Mouse (Mus musculus) heart, embryonic 12.5 days (tissue): ENCODE data around the gene Hcn2. TPM values are rescaled to one million over a fixed set of nuclear protein-coding genes. Genes with fewer than 3 reads are reported as not detected.

Source experiments
- ATAC-seq: fragments of 200-750 bp; cut with Nextera tagmentation; 2 replicates; pipeline ENCODE4 v1.8.0; 2017; ENCODE audit warnings: moderate TSS enrichment, moderate library complexity; ENCODE audit not compliant: insufficient number of reproducible peaks, low FRiP score
- H3K27ac ChIP-seq: fragments of 300-500 bp; sonication (generic); 2 replicates; pipeline ENCODE4 v1.5.1; 2016; ENCODE audit warnings: mild to moderate bottlenecking, moderate library complexity; ENCODE audit not compliant: poor library complexity, severe bottlenecking
- H3K27me3 ChIP-seq: fragments of 300-500 bp; sonication (generic); replicated peaks from 2 replicates; pipeline ENCODE4 v1.6.1; 2016; ENCODE audit warnings: mild to moderate bottlenecking, moderate library complexity
- H3K36me3 ChIP-seq: fragments of 300-500 bp; sonication (generic); 2 replicates; pipeline ENCODE4 v1.6.1; 2016; ENCODE audit warnings: mild to moderate bottlenecking, moderate library complexity
- H3K4me1 ChIP-seq: fragments of 300-500 bp; sonication (generic); replicated peaks from 2 replicates; pipeline ENCODE4 v1.6.1; 2016; ENCODE audit warnings: mild to moderate bottlenecking
- H3K4me2 ChIP-seq: fragments of 300-500 bp; sonication (generic); 2 replicates; pipeline ENCODE4 v1.6.1; 2016; ENCODE audit warnings: mild to moderate bottlenecking, moderate library complexity
- H3K4me3 ChIP-seq: fragments of 300-500 bp; sonication (generic); 2 replicates; pipeline ENCODE4 v1.5.1; 2016; ENCODE audit warnings: mild to moderate bottlenecking
- H3K9ac ChIP-seq: fragments of 300-500 bp; sonication (generic); 2 replicates; pipeline ENCODE4 v1.6.1; 2016; ENCODE audit warnings: mild to moderate bottlenecking, moderate library complexity
- H3K9me3 ChIP-seq: fragments of 300-500 bp; sonication (generic); replicated peaks from 2 replicates; pipeline ENCODE4 v1.6.1; 2016; ENCODE audit warnings: mild to moderate bottlenecking, moderate library complexity
- WGBS: fragments of 180-500 bp; shearing (Covaris S2); methylation state at CpG from one replicate; pipeline ENCODE4 v1.1.7; 2016; 5-methylcytosine and 5-hydroxymethylcytosine counted together
- polyA plus RNA-seq: library from polyadenylated mRNA; unstranded; fragments of >200 nt; fragmentation: Nextera tagmentation; extraction: Ambion mirVana; gene quantifications from 2 replicates; pipeline ENCODE4 v1.2.1, GENCODE M21; 2016

Hcn2 gene
- polyA plus RNA-seq, 1 experiment from 2014 or later: not detected

GRCm38 (mm10) chr10:79680606-79681495, 35.6 kb upstream of the Hcn2 start:
- Histone ChIP-seq H3K9ac (peak overlapping the region; percentile 42; the same call in 1 of the 2 replicates), H3K4me3 (peak overlapping the region; percentile 81)
- WGBS: 31% methylated on average over 11 of the region's 11 CpGs

DNA sequence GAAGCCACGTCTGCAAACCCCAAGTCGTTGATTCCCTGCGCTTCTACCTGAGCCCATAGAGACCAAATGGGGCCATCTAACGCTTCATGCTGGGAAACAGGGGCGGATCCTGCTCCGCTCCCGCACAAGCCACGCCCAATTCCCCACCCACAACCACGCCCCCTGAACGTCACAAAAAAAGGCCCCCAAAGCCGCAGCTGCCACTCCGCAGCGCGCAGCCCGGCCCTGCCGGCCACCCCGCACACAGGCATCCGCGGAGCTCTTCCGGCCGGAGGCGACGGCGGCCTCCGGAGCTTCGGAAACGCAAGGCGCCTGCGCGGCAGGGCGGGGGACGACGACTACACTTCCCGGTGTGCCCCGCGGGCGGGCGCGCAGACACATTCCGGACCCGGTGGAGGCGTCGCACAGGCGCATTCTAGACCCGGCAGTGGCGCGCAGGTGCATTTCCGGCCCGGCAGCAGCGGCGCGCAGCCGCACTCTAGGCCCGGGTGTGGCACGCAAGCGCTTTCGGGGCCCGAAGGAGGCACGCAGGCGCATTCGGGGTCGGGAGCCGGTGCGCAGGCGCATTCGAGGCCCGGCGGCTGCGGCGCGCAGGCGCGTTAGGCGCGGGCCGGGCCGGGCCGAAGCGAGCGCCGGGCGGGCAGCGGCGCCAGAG, 34.7 kb upstream of the Hcn2 start, which contains the start of gene Cdc34:
Gene Cdc34 (plus strand): TSS at position 605 of the 655 bp plus-strand sequence.
- peak; percentile 91 for ATAC-seq
- H3K9me3 ChIP-seq: no peaks in the 10 kb centered on the region
- WGBS: 4% methylated on average over 80 of the region's 84 CpGs

More at GRCm38 (mm10) chr10:79680606-79681495, 35.6 kb upstream of the Hcn2 start:
- H3K36me3 ChIP-seq: peaks cover 26% of the 10 kb centered on the region
- peak; percentile 17; the same call in 1 of the 2 replicates for ATAC-seq
- H3K4me2 ChIP-seq: peak overlapping the region; percentile 71
- no peaks in the 10 kb centered on the region for H3K9me3 ChIP-seq
- peaks cover 40% of the 10 kb centered on the region for H3K4me1 ChIP-seq
- H3K27ac ChIP-seq: peak overlapping the region; percentile 81
- peaks cover 2% of the 10 kb centered on the region; the same call in 1 of the 2 replicates for H3K27me3 ChIP-seq

GRCm38 (mm10) chr10:79682551-79682915, 33.9 kb upstream of the Hcn2 start:
- Histone ChIP-seq H3K4me2 (peak overlapping the region; percentile 92), H3K27me3 (no peaks in the 10 kb centered on the region), H3K27ac (peak overlapping the region; percentile 81), H3K4me3 (peak overlapping the region; percentile 81), H3K4me1 (peaks cover 53% of the 10 kb centered on the region), H3K9me3 (no peaks in the 10 kb centered on the region), H3K9ac (peak overlapping the region; percentile 88), H3K36me3 (peaks cover 40% of the 10 kb centered on the region)
- ATAC-seq: no peak
- WGBS: under 1% methylated on average over 10 of the region's 10 CpGs

More for the DNA sequence above, 34.7 kb upstream of the Hcn2 start, which contains the start of gene Cdc34:
- Histone ChIP-seq H3K27me3 (no peaks in the 10 kb centered on the region), H3K9ac (peak within 1 kb of the TSS; percentile 88), H3K27ac (peak within 1 kb of the TSS; percentile 81), H3K36me3 (peaks cover 32% of the 10 kb centered on the region), H3K4me1 (peaks cover 44% of the 10 kb centered on the region), H3K4me3 (peak within 1 kb of the TSS; percentile 81), H3K4me2 (peak within 1 kb of the TSS; percentile 92)

GRCm38 (mm10) chr10:79682916-79683582, 33.4 kb upstream of the Hcn2 start:
- no peaks in the 10 kb centered on the region for H3K27me3 ChIP-seq
- H3K4me3 ChIP-seq: peak overlapping the region; percentile 81
- H3K27ac ChIP-seq: peak overlapping the region; percentile 81
- H3K4me1 ChIP-seq: peaks cover 54% of the 10 kb centered on the region
- ATAC-seq: no peak
- WGBS: 6% methylated on average over 10 of the region's 10 CpGs
- H3K4me2 ChIP-seq: peak overlapping the region; percentile 92
- peak overlapping the region; percentile 88 for H3K9ac ChIP-seq
- H3K36me3 ChIP-seq: peaks cover 45% of the 10 kb centered on the region
- H3K9me3 ChIP-seq: no peaks in the 10 kb centered on the region

- peaks cover 54% of the 10 kb centered on the region for H3K36me3 ChIP-seq
- no peaks in the 10 kb centered on the region for H3K27me3 ChIP-seq
- peak overlapping the region; percentile 92 for H3K4me2 ChIP-seq
- H3K9me3 ChIP-seq: no peaks in the 10 kb centered on the region
- peaks cover 54% of the 10 kb centered on the region for H3K4me1 ChIP-seq
- H3K9ac ChIP-seq: peak overlapping the region; percentile 88
- ATAC-seq: no peak
- H3K4me3 ChIP-seq: peak overlapping the region; percentile 81
- WGBS: 77% methylated on average over 6 of the region's 6 CpGs
- H3K27ac ChIP-seq: peak overlapping the region; percentile 50; the same call in 1 of the 2 replicates
Measured at GRCm38 (mm10) chr10:79683726-79684640, 32.5 kb upstream of the Hcn2 start.

- Histone ChIP-seq H3K4me3 (no peak overlapping the region), H3K9me3 (no peaks in the 10 kb centered on the region), H3K27ac (peak overlapping the region; percentile 50; the same call in 1 of the 2 replicates), H3K27me3 (no peaks in the 10 kb centered on the region), H3K9ac (0 out of 2 replicates have a peak overlapping the region, but pooled peaks have one; percentile 88), H3K36me3 (peaks cover 59% of the 10 kb centered on the region), H3K4me2 (0 out of 2 replicates have a peak overlapping the region, but pooled peaks have one; percentile 92), H3K4me1 (peaks cover 54% of the 10 kb centered on the region)
- ATAC-seq: no peak
- 93% methylated on average over 25 of the region's 25 CpGs for WGBS
Measured at GRCm38 (mm10) chr10:79684770-79685600, 31.4 kb upstream of the Hcn2 start.

- Histone ChIP-seq H3K27ac (peak overlapping the region; percentile 81), H3K9ac (peak overlapping the region; percentile 45), H3K4me2 (no peak overlapping the region), H3K27me3 (no peaks in the 10 kb centered on the region), H3K36me3 (peaks cover 59% of the 10 kb centered on the region), H3K4me3 (no peak overlapping the region), H3K4me1 (peaks cover 48% of the 10 kb centered on the region), H3K9me3 (no peaks in the 10 kb centered on the region)
- WGBS: 72% methylated on average over 2 of the region's 2 CpGs
- no peak for ATAC-seq
Measured at GRCm38 (mm10) chr10:79686219-79686618, 30.2 kb upstream of the Hcn2 start.

- H3K9me3 ChIP-seq: no peaks in the 10 kb centered on the region
- peaks cover 59% of the 10 kb centered on the region for H3K36me3 ChIP-seq
- H3K4me1 ChIP-seq: peaks cover 47% of the 10 kb centered on the region
- H3K27me3 ChIP-seq: no peaks in the 10 kb centered on the region
- no peak overlapping the region for H3K4me3 ChIP-seq
- H3K4me2 ChIP-seq: peak overlapping the region; percentile 8
- H3K27ac ChIP-seq: peak overlapping the region; percentile 81
- 58% methylated on average over 1 of the region's 1 CpGs for WGBS
- ATAC-seq: no peak
- H3K9ac ChIP-seq: peak overlapping the region; percentile 45
Measured at GRCm38 (mm10) chr10:79686691-79687090, 29.7 kb upstream of the Hcn2 start.

GRCm38 (mm10) chr10:79687513-79687912, 28.9 kb upstream of the Hcn2 start:
- Histone ChIP-seq H3K4me3 (no peak overlapping the region), H3K9me3 (peaks cover 4% of the 10 kb centered on the region), H3K27me3 (no peaks in the 10 kb centered on the region), H3K4me2 (no peak overlapping the region), H3K9ac (no peak overlapping the region), H3K36me3 (peaks cover 62% of the 10 kb centered on the region), H3K4me1 (peaks cover 47% of the 10 kb centered on the region), H3K27ac (peak overlapping the region; percentile 81; the same call in 1 of the 2 replicates)
- no peak for ATAC-seq
- WGBS: 98% methylated on average over 6 of the region's 6 CpGs
